Mouse (Mus musculus): ENCODE measurements around the gene Atf6.

Atf6 gene

DNA sequence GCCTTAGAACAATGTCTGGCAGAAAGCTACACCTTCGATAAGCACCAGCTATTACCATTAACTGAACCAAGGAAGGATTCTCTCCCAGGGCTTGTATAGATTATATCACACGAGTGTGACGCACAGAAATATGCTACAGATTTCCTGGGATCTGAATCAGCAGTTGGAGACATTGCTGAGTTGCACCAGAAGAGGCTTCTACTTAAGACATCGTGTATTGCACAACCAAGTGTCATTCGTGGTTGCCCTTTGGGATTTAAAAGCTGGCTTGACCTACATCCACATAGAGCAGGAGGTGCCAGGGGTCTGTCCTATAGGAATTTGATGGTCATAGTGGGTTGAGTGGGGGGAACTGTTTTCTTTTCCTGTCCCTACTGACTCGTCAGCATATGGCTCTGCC, 164.6 kb downstream of the Atf6 start:
- no peak for DNase-seq

DNA sequence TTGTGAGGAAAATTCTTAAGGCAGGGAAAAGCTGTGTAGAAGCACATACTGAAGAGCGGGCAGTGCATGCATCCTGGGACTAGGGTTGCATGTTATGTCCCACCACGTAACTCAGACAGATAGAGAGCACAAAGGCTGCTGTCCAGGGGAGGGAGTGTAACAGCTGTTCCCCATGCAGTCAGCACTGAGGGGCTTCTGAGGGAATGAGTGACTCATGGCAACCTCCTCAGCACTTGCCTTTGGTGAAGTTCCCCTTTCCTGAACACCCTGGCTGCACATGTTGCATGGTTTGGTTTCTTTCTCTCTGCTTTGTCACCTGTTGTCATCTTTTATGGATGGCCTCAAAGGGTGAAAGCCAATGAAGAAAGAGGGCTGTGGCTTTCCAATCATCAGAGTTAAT, 165.3 kb downstream of the Atf6 start:
- DNase-seq = no peak

DNA sequence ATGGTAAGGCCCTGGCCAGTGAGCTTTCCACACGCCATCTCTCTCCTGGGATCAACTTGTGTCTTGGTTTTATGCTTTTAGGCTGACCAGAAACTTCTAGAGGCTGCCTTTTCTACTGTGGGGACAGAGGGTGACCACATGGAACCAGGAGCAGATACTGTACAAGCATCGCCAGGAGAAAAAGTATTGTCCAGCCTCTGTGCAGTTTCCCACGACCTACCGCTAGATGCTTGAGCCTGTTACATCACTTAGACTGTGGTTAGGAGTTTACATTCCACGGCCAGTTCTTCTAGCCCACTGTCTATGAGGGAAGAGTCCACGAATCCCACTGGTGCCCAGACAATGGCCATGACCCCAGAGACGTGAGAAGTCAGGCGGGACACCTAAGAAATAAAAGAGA, 166.0 kb downstream of the Atf6 start:
- no peak for DNase-seq

DNA sequence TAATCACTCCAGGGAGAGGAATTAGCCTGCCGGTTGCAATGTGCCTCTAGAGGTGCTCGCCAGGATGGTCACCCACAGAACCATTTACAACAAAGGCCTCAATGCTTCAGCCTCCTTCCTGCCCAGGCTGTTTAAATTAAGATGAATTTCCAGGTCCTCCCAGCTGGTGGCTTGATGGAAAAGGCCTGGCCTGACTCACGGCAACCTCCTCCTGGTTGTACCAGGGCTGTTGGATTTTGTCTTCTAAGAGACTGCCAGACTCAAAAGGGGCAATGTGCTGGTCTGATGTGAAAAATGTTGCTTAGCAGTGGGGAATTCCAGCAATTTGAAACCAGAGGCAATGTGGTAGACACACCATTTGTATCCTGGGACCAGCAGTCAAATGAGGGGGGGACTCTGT, 166.4 kb downstream of the Atf6 start:
- DNase-seq = no peak

DNA sequence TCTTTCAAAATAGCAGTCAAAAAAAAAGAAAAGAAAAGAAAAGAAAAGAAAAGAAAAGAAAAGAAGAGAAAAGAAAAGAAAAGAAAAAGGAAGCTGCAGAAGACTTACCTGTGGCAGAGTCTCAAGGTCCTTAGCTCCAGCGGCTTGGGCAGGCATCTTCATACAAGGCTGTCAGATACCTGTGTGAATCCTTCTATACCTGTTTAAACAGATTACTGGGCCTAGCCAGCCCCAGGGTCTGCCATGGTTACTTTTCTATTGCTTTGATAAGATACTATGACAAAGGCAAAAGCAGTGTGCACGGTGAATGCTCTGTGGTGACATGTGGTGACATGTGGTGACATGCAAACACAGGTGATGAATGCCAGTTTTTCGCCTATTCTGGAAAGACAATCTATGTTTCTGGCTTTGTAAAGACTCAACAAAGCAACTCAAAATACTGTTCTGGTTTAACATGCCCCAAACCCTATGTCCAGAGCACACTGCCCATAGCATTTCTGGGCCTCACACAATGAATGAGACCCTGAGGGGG, 167.0 kb downstream of the Atf6 start:
- DNase-seq = no peak

DNA sequence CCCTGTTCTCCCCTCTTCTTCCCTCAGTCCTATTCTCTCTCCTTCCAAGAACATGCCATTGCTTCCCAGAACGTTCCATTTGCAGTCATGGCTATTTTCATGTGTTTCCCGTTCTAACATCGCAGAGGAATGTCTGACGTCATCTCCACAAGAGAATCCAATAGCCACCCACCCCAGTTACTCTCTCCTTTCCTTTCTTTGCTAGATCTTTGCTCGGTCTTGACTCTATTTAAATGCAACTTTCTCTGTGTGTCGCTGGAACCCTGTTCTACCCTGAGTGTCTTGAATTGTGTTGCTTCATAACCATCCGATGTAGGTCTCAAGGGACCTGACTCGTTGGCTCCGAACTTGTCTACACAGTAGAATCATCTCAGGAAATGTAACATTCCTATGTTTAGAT, 168.0 kb downstream of the Atf6 start:
- no peak for DNase-seq

DNA sequence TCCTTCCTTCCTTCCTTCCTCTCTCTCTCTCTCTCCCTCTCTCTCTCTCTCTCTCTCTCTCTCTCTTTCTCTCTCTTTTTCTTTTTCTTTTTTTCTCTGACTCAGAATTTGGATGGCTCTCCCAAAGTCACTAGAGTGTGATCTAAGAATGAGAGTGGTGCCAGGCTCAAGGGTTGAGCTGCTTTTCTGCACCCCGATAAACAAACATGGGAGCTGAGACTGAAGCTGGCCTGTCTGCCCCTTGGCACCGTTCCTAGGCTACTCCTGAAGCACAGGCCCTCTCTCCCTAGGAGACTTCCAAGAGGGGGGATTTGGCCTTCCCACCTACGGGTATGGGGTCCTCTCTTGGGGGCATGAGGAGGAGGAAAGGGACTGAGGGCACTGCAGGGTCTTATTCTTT, 168.8 kb downstream of the Atf6 start:
- no peak for DNase-seq

DNA sequence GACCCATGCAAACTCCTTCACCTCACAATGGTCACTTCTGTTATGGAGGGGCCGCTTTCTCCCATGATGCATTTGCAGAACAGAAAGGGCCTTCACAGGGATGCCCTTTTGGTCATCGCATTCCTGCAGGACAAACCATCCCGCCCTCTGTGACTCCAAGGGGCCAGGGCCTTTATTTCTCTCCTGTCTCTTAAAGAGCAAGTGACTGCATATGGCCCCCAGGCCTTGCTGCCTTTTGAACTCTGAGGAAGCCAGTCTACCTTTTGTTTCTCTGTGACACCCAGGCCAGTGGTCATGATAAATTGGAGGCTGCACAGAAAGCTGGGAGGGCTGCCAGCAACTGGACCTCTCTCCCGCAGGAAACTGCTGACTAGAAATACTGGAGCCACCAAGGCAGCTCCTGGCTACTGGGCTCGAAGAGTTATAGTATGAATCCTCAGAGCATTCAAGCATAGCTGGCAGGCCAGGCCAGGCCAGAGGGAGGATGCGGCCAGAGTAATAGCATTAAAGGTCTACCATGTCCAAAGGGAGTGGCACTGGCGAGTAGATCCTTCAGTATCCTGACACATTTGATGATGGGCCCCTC, 169.7 kb downstream of the Atf6 start:
- DNase-seq = no peak

DNA sequence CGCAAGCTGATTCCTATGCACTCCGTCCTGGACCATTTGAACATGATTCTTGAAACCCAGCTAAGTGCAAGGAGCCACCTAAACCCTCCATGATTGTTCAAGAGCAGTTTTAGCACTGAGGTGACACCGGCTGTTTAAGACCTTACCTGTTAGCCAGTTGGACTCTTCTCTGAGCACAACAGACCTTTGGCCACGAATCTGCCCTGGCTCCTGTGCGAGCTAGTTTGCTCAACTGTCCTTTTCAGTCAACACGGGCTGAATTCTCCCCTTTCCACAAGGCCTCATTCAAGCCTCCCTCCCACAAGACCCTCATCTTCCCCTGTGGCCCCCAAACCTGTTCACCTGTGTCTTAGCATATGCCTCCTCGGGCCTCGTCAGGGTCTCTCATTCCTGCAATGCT, 170.6 kb downstream of the Atf6 start:
- no peak for DNase-seq

DNA sequence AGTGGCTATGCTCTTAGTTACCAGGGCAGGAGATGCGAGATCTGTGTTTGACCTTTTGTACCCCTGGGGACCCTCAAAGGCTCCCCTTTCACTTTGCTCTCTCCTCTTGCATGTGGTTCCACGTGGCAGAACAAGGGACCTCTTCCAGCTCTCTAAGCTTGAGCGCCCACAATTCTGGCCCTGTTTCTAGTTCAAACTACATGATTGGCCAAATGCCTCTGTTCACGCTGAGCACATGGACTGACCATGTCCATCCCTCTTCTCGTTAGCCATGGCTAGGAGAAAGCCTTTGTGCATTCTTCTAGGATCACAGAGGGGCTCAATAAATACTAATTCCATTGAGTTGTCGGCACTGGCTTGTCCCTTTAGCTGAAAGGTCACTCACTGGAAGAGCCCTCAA, 172.2 kb downstream of the Atf6 start:
- DNase-seq = no peak

DNA sequence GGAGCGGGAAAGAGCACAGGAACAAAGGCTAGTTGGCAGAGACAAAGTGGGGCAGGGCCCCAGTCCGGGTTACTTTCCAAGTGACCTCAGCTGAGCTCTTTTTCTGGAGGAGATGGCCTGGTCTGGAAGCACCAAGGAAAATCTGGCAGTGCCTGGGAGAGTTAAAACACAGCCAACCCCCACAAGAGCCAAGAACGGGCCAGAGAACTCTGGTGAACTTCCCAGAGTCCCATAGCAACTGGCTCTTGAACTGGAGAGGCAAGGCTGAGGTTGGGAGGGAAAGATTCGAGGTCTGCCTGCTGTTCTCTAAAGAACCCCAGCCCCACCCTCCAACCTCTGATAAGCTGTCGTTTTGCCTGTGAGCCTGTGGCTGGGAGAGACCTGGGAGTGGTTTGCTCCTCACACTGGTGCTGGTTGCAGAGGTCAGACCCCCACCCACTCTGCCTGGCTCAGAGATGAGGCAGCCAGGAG, 172.7 kb downstream of the Atf6 start:
- no peak for DNase-seq

DNA sequence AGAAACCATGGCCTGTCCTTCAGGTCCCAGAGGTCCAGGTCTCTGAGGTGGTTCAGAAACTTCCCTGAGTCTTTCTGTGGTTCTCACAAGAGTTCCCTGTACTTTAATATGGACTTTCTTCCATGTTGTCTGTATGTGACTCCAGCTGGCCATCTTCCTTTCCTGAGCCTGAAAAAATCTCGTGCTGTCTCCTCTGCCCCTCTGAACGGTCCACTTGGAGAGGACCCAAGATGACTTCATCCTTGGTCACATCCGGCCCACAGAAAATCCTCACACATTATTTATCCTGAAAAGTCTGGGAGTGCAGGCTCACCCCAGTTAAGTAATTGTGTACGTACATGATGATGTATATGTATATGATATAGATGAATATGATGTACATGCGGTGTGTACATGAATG, 176.3 kb downstream of the Atf6 start:
- DNase-seq = no peak

DNA sequence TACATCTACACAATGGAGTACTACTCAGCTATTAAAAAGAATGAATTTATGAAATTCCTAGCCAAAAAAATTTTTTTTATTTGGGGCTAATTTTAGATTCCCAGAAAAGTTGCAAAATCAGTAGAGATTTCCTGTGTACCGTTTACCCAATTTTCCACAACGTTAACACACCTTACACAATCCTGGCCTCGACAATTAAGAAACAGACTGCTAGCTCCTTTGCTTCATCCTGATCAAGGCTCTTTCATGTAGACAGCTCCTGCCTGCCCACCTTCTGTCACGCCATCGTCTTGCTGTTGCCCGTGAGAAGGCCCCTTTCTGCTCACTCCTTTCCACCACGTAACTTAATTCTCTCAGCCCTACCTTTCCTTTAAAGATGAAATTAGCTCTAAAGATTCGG, 177.8 kb downstream of the Atf6 start:
- no peak for DNase-seq

DNA sequence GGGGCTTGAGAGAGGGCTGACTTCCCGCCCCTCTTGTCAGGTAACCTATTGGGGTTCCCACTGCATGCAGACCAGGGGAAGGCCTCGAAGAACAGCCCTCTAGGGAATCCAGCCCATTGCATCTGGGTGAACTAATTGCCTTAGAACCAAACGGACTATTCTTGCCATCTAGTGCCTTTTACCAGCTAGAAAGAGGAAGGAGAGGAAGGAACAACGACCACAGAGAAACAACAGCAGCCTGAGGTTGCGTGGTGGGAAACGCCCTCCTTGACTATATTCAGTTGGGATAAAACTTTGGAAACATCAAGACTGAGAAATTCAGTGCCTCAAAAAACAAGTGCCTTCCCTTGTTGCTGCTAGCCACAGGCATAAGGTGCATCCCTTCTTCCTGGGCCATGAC, 183.7 kb downstream of the Atf6 start:
- no peak for DNase-seq

DNA sequence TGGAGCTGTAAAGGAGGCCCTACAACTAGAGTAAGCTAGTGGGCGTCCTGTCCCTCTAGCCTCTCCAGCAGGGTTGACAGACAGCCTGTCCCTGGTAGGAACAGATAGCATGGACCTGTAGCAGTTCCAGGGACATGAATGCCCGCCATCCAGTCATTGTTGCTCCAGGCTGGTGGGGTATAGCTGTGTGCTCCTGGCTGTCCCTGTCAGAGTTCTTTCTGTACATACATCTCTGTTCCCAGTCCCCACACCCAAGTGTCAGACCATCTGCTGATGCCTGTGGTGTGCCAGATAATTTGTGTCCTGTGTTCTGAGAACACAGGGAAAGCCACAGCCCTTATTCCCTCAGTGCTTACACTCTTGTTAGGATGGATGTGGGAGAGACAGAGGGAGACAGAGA, 187.9 kb downstream of the Atf6 start:
- no peak for DNase-seq

DNA sequence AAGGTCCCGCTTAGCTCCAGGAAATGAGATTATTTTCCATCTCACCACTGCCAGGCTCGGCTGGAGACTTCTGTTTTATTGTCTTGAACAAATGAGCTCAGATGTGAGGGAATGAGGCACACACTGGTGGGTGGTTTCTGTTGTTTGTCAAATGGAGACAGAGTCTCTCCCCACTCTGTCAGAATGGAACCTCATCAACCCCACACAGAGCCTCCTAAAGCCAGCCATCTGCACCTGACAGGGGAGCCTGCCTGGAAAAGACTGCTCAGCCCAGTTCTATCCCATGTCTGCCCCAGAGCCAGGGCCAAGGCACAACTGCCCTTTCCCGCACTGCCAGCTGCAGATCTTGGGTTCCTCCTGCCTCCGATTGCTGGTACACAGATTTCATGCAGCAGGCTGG, 188.7 kb downstream of the Atf6 start:
- no peak for DNase-seq

DNA sequence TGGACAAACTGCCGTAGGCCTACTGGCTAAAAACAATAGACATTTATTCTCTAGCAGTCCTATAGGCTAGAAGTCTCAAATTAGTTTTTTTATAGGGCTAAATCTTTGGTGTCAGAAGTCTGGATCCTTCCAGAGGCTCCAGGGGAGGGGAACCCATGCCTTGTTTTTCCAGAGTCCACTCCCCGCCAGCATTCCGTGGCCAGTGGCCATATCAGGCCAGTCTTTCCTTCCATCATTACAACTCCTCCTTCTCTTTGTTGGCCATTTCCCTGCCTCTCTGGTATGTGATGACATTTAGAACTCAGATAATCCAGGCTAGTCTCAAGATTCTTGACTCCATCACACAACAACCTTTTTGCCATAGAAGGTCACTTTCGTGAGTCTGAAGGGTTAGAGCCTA, 189.9 kb downstream of the Atf6 start:
- no peak for DNase-seq

DNA sequence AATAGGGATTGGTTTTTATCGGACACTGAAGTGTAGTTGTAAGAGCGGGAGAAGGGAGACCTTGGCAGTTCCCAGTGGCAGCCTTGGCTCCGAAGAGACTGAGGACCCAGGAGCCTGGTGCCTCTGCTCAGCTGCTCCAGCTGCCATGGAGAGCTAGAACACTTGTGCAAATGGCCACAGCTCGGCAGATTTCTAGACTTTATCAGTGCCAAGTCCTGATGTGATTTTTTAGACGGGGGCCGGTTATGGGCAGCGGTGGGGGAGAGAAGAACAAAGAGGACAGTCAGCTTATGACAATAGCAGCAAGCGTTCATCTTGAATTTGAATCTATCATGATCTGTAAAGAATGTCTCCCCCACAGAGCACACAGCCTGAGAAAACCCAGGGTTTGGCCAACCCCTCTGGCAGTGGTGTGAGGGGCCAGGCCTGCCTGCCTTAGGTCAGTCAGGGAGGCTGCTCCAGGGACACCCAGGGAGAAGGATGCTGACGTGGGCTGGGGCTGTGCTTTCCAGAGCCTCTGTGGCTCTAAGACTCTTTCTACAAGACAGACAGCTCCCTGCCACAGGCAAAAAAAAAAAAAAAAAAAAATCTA, 193.3 kb downstream of the Atf6 start:
- DNase-seq = no peak

DNA sequence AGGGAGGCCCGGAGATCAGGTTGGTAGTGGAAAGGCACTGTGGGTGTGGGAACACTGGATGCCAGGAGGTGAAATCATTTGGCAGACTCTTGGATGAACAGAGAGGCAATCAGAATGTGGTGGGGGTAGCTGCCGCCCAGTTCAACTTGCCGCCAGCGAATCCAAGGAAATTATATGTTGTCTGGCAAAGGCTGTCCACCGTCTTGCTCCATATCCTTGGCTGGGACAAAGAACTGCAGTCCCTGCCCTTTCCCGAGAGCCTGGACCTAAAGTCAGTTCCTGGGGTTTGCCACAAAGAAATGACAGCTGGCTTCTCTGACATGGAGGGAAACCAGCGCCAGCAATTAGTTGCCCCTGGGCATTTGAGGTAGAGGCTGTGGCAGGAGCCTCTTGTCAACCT, 202.4 kb downstream of the Atf6 start:
- no peak for DNase-seq

DNA sequence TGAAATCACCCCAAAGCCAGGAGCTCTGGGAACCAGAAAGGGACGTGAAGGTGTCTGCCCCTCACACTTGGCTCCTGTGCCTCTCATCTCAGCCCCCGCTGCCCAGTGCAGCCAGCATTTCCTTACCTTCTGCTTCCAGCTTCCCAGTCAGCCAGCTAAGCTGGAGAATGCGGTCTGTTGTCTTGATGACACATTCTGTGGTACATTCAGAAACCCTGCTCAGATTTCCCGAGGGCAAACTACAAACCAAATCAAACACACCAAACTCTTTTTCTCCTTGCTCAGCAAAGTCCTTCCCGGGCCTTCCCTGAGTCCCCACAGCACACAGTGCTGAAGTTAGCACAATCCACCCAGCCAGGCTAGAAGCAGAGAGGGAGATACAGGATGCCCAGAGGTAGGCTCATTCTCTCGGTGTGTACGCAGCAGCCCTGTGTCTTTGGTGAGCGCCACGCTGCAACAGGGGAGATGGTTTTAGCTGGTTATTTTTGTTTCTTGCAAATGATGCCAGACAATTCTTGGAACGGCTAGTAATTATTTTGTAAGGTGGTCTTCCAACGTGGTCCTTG, 202.9 kb downstream of the Atf6 start:
- no peak for DNase-seq

DNA sequence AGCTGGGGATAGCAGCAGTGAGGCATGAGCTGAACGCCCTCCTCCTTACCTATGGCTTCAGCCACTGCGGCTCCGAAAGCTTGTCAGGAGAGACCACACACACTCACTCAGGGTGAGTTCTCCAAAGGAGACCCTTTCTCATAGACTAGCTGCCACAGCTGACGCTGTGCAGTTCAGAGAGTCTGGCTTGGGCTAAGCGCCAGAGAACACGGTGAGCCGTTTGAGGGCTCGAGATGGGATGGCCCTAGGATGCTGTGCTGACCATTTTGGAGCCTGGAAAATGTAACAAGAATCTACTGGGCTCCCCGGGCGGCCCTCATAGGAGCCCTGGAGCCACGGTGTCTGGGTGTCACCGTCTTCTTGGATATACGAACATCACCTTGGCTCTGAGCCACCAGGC, 208.3 kb downstream of the Atf6 start:
- DNase-seq = no peak

DNA sequence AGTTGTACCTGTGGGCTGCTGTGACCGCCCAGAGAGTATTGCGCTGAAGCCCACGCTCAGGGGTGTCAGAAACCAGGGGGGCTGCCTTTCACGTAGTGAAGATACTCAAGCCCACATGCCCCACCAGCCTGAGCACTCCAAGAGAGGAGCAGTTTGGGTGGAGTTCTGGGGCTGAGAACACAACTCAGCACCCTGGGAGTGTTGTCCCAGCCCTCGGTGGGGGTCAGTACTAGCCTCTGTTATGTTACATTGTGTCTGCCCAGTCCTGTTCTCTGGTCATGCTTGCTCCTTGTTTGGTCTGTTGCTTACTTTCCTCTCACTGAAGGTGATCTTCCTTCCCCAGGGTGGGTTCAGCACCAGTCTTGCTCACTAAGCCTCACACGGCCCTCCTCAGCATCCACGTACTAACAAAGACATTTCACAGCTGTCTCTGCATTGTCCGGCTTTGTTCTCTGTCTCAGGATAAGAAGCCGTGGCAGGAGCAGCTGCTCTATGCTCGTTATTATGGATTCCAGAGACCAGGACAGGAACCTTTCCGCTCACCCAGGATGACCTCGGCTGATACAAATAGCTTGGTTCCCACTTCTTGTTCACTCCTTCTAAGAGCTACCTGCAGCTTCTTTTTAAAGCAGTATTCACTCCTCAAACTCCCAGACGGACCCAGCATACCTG, 209.8 kb downstream of the Atf6 start:
- no peak for DNase-seq

DNA sequence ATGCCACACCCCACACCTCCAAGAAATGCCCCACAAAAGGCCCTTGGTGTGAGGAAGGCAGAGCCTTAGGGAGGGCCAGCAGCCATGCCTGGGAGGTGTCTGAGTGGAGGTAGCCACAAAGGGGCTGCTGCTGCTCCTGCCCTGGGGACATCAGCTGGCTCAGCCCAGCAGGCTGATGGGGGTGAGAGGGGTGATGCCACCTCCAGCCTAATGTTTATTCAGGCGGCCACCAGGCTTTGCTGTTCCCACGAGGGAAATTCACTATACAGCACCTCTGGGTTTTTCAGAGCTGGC, 210.4 kb downstream of the Atf6 start:
- DNase-seq = no peak

DNA sequence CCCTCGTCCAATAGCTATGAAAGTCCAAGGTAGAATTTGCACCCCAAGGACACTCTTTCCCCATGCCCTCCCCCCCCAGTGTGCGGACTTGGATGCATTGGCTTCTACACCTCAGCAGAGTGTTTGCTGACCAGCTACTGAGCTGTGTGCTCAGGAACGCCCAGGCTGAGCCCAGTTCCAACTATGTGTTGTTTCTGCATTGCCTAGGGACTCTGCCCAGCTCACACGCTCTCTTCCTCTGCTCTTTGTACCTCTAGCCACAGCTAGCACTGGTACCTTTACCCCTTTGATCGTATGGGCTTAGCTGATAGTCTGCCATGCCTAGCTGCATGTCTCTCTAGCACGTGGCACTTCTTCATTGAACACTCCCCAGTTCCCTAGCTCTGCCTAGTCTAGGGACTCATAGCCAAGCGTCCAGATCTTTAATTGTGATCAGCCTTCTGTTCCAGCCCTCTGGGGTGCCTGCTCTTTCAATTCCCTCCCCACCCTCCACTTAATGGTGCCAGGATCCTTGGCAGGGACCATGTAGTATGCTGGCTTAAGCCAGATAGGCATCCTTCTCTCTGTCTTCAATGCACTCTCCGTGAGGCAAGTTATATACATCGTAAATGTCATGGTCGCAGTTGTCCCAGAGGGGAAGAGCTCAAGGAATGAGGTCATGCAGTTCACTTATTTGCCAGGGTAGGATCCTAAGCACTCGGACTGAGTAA, 210.9 kb downstream of the Atf6 start:
- no peak for DNase-seq
